Mouse (Mus musculus): Measurements from ENCODE around the gene Eif4e1b.

- TF ChIP-seq CTCF (IDR thresholded peaks at IDR 0.05; ENCODE audit: borderline replicate concordance, insufficient read depth, low read length) (no peak), POLR2A (IDR thresholded peaks at IDR 0.05; ENCODE audit: low read depth, low read length) (no peak)
These were observed 22.7 kb downstream of the Eif4e1b start for GRCm38 (mm10) chr13:54806434-54806976.
